Mouse (Mus musculus) testis, adult 2 months (tissue): ENCODE data around the gene Nlrp4c.

Experiments used
- CTCF ChIP-seq: fragments of 200-500 bp; IDR thresholded peaks from 2 replicates; pipeline ENCODE4 v1.5.1; 2012; ENCODE audit warnings: low read depth, mild to moderate bottlenecking, inconsistent platforms, low read length, moderate library complexity; ENCODE audit not compliant: control insufficient read depth, insufficient read depth, insufficient replicate concordance
- POLR2A ChIP-seq: fragments of 200-500 bp; IDR thresholded peaks from 2 replicates; pipeline ENCODE4 v1.6.1; 2012; ENCODE audit warnings: low read depth, mild to moderate bottlenecking, inconsistent platforms, low read length, moderate library complexity; ENCODE audit not compliant: control insufficient read depth

GRCm38 (mm10) chr7:6146982-6147325 is 102.0 kb downstream of the Nlrp4c start:
- TF ChIP-seq CTCF (no peak), POLR2A (no peak)
